Mouse (Mus musculus) adrenal gland, adult 2 months (tissue): ENCODE results near the gene Aldh1a7. TPM values are rescaled to one million over a fixed set of nuclear protein-coding genes. Genes with fewer than 3 reads are reported as not detected.
"Not testable (repeated sequence)": the region's sequence is repeated elsewhere in the genome, so short reads cannot be mapped to it uniquely, and the experiment has no call there.

Source experiments
- DNase-seq: peaks from one replicate; pipeline ENCODE4 v3.0.0; 2021
- long read RNA-seq: library from polyadenylated mRNA; stranded (forward); transcript quantifications from one replicate; pipeline ENCODE4 v2.0.0, GENCODE M21; 2021
- polyA plus RNA-seq: library from polyadenylated mRNA; depleted of rRNA; stranded (reverse); fragments of >200 nt; gene quantifications from 2 replicates; pipeline ENCODE4 v1.2.3, GENCODE M21; 2012; rRNA removed
- total RNA-seq, 2 experiments: library from RNA; stranded (reverse); gene quantifications; 2 replicates each; pipeline ENCODE4 v1.2.3; 2021

Gene Aldh1a7
- total RNA-seq (10 to 100 TPM; 13.2 to 15.9 TPM), polyA plus RNA-seq (1.6 and 2.3 TPM in 2 replicates)
- long read RNA-seq, partial matches to known transcripts, result 0 of 3 reads
- long read RNA-seq, other reads (novel, unspliced or antisense), result 0 of 3 reads

- peak; percentile 23 for DNase-seq
Observed at GRCm38 (mm10) chr19:20727381-20727780, at the start of gene Aldh1a7. Aldh1a7 (minus strand) TSS chr19:20727562.

DNA sequence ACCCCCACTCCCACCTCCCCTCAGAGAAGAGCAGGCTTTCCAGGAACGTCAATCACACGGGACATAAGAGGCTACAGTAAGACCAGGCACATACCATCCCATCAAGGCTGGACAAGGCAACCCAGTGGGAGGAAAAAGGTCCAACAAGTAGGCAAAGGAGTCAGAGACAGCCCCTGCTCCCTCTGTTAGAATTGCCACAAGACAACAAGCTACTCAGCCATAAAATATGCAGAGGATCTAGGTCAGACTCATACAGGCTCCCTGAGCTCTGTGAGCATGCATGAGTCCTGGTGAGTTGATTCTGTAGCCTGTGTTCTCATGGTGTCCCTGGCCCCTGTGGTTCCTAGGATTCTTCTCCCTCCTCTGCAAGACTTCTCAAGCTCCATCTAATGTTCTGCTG is 48.3 kb upstream of the Aldh1a7 start:
- no peak for DNase-seq

DNA sequence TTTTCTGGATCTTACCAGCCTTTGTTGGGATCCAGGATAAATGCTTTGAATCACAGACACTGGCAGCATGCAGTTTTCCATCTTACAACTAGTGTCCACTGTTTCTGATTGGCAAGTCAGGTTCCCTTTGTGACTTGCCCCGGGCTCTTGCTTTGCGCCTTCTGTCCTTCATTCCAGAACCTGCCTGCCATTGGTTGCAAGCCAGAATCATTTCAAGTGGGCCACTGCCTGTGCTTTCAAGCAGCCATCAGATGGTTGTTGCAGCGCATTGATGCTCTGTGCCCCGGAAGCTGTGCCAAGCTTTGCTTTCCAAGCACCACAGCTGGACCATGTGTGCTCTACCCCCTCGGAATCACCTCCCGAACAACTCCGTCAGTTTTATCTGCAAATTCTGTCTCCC is 46.6 kb upstream of the Aldh1a7 start:
- DNase-seq, result no peak

- peak; percentile 4 for DNase-seq
Observed at GRCm38 (mm10) chr19:20764214-20764613, 36.9 kb upstream of the Aldh1a7 start.

GRCm38 (mm10) chr19:20761675-20762426 is 34.5 kb upstream of the Aldh1a7 start:
- no peak for DNase-seq

DNA sequence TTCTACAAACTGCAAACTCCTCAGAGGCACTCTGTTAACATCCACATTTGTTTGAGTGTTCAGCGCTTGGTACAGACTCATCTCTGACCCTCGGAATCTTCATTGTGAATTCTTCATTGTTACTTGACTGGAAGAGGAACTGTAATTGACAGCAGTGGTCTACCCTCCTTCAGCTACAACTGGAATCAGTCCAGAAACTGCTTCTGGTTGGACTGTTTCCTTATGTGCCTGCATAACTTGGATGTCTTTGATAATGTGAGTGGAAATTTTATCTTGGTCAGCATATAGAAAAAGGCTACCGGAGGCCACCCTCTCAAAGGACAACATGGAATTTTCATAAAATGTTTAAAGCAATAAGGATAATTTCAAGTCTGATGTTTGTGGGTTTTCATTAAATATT is 33.8 kb upstream of the Aldh1a7 start:
- DNase-seq, result no peak

- no peak for DNase-seq
Observed at GRCm38 (mm10) chr19:20744630-20745029, 17.3 kb upstream of the Aldh1a7 start.

DNA sequence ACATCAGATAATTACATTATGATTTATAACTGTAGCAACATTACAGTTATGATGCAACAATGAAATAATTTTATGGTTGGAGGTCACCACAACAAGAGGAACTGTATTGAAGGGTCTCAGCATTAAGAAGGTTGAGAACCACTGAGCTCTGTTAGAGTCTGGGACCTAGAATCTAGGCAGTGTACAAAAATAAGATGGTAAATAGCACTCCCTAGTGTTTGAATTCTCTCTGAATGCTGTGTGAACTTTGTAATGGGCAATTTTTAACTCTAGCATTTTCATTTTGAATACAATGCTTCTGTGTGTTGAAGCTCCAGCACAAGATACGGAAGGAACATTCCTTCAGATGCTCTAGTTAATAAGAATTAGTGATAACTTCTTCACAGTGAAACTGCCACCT is 916 bp upstream of the Aldh1a7 start:
- no peak for DNase-seq

DNA sequence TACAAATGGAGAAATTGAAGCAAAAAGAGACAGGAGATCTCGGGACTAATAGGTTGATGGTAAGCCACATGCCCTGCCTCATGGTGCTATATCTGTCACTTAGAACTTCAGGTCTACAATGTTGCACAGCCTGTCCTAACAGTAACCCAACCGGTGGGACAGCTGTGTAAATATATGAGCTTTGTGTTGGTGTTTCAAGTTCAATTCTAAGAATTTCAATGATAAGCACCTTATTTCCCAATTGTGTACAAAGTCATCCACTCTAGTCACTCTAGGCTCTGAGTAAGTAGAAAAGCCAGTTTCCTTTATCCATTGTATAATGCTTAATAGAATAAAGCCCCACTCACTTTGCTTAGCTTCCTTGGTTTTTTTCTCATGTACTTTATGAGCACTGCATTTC is 4.4 kb downstream of the Aldh1a7 start:
- DNase-seq, result no peak

DNA sequence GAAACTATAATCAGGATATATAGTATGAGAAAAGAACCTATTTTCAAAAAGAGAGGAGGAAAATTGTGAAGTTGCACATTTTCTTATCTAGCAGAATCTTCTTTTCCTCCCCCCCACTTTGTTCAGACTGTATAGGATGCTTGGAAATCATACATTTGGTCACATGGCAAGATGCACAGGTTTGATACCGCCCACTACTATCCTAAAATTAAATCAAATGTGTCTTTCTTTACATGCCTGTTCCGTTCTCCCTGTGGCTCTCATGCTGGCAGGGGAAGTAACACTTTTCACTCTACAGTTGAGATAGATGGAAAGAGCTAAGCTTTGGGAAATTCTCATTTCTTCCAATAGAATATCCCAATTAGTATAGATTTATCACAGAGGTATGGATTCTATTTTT is 7.1 kb downstream of the Aldh1a7 start:
- no peak for DNase-seq

GRCm38 (mm10) chr19:20715617-20716016 is 11.7 kb downstream of the Aldh1a7 start:
- DNase-seq, result no peak

DNA sequence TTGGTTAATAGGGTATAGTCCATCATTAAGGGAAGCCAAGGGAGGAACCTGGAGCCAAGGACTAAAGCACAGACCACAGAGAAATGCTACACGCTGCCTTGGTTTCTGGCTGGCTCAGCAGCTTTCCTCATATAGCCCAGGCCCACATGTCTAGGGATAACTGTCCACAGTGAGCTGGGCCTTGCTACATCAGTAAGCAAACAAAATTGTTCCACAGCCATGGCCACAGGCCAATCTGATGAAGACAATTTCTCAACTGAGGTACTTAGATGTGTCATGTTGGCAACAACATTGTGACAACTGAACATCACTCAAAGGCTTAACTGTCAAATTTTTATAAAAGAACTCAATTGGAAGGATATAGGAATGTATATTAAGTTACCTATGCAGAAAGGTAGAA is 12.3 kb downstream of the Aldh1a7 start:
- DNase-seq, result no peak

- DNase-seq, result no peak
Observed at GRCm38 (mm10) chr19:20714543-20714942, 12.8 kb downstream of the Aldh1a7 start.

- DNase-seq, result no peak
Observed at GRCm38 (mm10) chr19:20707159-20707558, 20.2 kb downstream of the Aldh1a7 start.

DNA sequence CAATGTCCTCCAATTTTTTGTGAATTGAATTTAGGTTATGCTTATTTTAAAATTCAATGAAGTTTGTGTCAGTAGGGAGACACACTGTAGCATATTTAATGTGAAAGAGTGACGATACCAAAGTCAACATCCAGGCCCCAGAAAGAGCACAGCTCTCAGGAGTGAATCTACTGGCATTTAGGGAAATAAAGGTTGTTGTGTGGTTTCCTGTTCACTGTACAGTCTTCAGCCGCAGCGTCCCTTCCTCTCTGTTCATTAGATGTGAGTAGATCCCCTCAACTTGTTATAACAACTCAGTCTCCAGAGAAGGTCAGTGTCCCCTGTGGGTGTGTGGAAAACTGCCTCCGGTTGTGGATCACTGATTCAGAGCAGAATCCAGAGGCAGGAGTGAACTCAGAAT is 20.6 kb downstream of the Aldh1a7 start:
- no peak for DNase-seq

DNA sequence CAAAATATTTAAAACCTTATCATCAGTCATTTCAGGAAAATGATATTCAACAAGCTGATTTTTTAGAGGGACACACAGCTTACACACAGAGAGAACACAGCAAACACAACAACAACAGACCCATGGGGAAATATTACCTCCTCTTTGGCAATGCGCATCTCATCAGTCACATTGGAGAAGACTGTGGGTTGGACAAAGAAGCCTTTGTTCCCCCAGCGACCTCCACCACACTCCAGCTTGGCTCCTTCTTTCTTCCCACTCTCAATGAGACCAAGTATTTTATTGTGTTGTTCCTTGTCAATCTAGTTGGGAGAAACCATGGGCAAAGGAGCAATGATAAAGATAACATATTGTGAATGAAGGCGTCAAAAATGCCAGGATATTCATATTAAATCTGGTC is 25.3 kb downstream of the Aldh1a7 start:
- no peak for DNase-seq

GRCm38 (mm10) chr19:20677697-20678355 is 49.5 kb downstream of the Aldh1a7 start:
- no peak for DNase-seq

DNA sequence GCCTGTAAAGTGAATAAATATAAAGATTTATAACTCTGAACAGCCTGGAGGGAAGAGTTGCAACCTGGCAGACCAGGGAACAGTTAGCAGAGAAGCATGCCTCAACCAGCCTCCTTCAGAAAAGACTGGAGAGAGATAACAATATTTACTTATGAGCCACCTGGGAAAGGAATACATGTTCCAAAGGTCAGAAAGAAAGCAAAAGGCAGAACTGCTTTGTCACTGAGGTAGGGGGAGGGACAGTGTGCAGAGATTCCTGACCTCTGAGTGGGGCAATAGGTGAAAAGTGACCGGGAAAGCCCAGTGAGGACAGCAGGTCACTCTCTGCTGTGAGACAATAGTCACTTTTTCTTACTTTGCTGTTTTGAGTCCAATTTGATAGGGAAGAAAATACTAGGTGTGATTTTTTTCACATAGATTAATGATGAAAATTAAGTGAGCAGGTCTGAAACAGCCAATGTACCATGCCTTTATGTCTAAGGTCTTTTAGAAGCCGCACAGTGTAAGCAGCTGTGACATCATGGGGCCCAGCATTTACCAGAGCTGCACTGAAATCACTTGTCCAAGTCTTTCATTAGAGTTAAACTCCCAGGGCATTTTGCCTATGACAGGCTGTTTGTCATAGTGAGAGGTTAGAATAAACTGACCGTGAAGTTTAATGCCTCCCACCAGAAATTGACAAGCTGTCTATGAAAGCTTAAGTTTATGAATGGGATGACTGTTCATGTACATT is 73.1 kb downstream of the Aldh1a7 start:
- peak; percentile 3 for DNase-seq

- DNase-seq, result no peak
Observed at GRCm38 (mm10) chr19:20653082-20653676, 74.2 kb downstream of the Aldh1a7 start.

DNA sequence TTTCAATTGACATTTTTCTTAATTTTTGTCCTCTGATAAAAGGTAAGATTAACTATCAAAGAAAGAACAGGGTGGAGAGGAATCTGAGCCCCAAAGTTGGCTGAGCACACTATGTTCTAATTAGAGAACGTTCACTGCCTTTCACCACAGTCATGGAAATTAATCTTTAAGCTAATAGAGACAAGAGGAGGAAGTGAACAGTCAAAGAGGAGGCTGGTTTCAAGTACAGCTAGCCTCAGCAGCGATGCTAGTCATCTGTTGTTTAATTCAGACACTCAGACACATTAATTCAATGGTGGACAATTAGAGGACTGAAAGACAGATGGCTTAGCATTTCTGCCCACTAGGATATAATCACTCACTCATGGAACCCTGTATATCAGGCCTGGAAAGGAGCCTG is 77.4 kb downstream of the Aldh1a7 start:
- no peak for DNase-seq

DNA sequence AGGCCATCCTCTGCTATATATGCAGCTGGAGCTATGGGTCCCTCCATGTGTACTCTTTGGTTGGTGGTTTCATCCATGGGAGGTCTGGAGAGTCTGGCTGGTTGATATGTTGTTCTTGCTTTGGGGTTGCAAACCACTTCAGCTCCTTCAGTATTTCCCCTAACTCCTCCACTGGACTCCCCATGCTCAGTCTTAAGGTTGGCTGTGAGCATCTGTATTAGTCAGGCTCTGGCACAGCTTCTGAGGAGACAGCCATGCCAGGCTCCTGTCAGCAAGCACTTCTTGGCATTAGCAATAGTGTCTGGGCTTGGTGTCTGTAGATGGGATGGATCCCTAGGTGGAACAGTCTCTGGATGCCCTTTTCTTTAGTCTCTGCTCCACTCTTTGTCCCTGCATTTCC is 79.9 kb downstream of the Aldh1a7 start:
- DNase-seq, result not testable (repeated sequence)

DNA sequence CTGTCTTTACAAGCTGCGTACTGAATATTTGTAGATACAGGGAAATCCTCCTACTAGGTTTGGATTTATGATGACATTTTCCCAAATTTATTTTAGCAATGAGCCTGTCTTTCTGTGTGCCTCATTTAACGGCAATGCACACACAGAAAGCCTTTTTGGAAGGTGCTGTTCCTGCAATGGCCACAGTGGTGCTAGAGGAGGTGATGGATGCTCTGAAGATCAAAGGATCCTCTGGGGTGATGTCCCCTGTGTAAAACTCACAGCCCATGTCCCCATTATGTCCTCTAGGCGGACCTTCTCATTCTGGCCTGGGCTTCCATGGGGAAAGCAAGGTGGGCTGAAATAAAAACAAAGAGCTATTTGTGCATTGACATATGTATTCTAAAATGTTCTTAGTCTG is 83.0 kb downstream of the Aldh1a7 start:
- no peak for DNase-seq
